Mouse (Mus musculus) cortical plate, adult 2 months (tissue): ENCODE measurements around the gene Mxi1. TPM values are rescaled to one million over a fixed set of nuclear protein-coding genes. Genes with fewer than 3 reads are reported as not detected.

Source experiments
- H3K27ac ChIP-seq: fragments of 200-500 bp; 2 replicates; pipeline ENCODE4 v1.5.1; 2012; ENCODE audit warnings: low read length, control low read depth, inconsistent platforms; ENCODE audit not compliant: insufficient read depth
- H3K4me1 ChIP-seq: fragments of 200-500 bp; 2 replicates; pipeline ENCODE4 v1.6.1; 2011; ENCODE audit warnings: low read length; ENCODE audit not compliant: control insufficient read depth, insufficient read depth
- H3K4me3 ChIP-seq: fragments of 200-500 bp; 2 replicates; pipeline ENCODE4 v1.5.1; 2011; ENCODE audit warnings: mild to moderate bottlenecking, low read length, control low read depth; ENCODE audit not compliant: insufficient read depth
- CTCF ChIP-seq: fragments of 200-500 bp; IDR thresholded peaks from 2 replicates; pipeline ENCODE4 v1.5.1; 2011; ENCODE audit warnings: mild to moderate bottlenecking, control low read depth, low read length; ENCODE audit not compliant: insufficient read depth; ENCODE audit errors: extremely low read depth
- POLR2A ChIP-seq: fragments of 200-500 bp; IDR thresholded peaks from 2 replicates; pipeline ENCODE4 v1.6.1; 2011; ENCODE audit warnings: mild to moderate bottlenecking, low read length, control low read depth; ENCODE audit not compliant: insufficient read depth; ENCODE audit errors: extremely low read depth
- polyA plus RNA-seq: library from polyadenylated mRNA; depleted of rRNA; stranded (reverse); fragments of >200 nt; gene quantifications from 2 replicates; pipeline ENCODE4 v1.2.3, GENCODE M21; 2012; rRNA removed

Mxi1 gene
- polyA plus RNA-seq, 1 experiment = 81.0 TPM

- Histone ChIP-seq H3K4me3 (no peak overlapping the region), H3K4me1 (no peaks in the 10 kb centered on the region), H3K27ac (no peak overlapping the region)
- TF ChIP-seq CTCF (peak; percentile 40), POLR2A (no peak)
Measured at GRCm38 (mm10) chr19:53419834-53420233, 109.5 kb downstream of the Mxi1 start.

- TF ChIP-seq CTCF (no peak), POLR2A (no peak)
- H3K27ac ChIP-seq = no peak overlapping the region
- peak overlapping the region; percentile 3; the same call in 1 of the 2 replicates for H3K4me3 ChIP-seq
- H3K4me1 ChIP-seq = no peaks in the 10 kb centered on the region
Measured at GRCm38 (mm10) chr19:53420924-53421582, 110.7 kb downstream of the Mxi1 start.

- H3K4me1 ChIP-seq = no peaks in the 10 kb centered on the region
- no peak for TF ChIP-seq POLR2A
- TF ChIP-seq CTCF = no peak
- no peak overlapping the region for H3K27ac ChIP-seq
- H3K4me3 ChIP-seq = no peak overlapping the region
Measured at GRCm38 (mm10) chr19:53421583-53422188, 111.4 kb downstream of the Mxi1 start.

GRCm38 (mm10) chr19:53422358-53423308 is 112.3 kb downstream of the Mxi1 start:
- TF ChIP-seq CTCF (no peak), POLR2A (no peak)
- H3K4me1 ChIP-seq = peaks cover 1% of the 10 kb centered on the region; the same call in 1 of the 2 replicates
- no peak overlapping the region for H3K27ac ChIP-seq
- H3K4me3 ChIP-seq = no peak overlapping the region

- TF ChIP-seq CTCF = no peak
- no peak for TF ChIP-seq POLR2A
Measured at GRCm38 (mm10) chr19:53423341-53423753, 113.0 kb downstream of the Mxi1 start.

GRCm38 (mm10) chr19:53423816-53424465 is 113.6 kb downstream of the Mxi1 start:
- TF ChIP-seq CTCF (no peak), POLR2A (no peak)
- H3K4me1 ChIP-seq = peaks cover 10% of the 10 kb centered on the region

More at GRCm38 (mm10) chr19:53423341-53423753, 113.0 kb downstream of the Mxi1 start:
- Histone ChIP-seq H3K4me1 (peaks cover 5% of the 10 kb centered on the region), H3K27ac (no peak overlapping the region), H3K4me3 (no peak overlapping the region)

GRCm38 (mm10) chr19:53424629-53425028 is 114.3 kb downstream of the Mxi1 start:
- TF ChIP-seq CTCF (no peak), POLR2A (no peak)
- H3K4me1 ChIP-seq = peaks cover 11% of the 10 kb centered on the region
- H3K4me3 ChIP-seq = no peak overlapping the region
- H3K27ac ChIP-seq = no peak overlapping the region

More at GRCm38 (mm10) chr19:53423816-53424465, 113.6 kb downstream of the Mxi1 start:
- Histone ChIP-seq H3K4me3 (no peak overlapping the region), H3K27ac (no peak overlapping the region)

Other genes with a start within 250 kb of the Mxi1 start
- gene Add3, start 170.1 kb upstream of the Mxi1 start, polyA plus RNA-seq = 75.3 and 76.7 TPM in 2 replicates
- not detected in 2 replicates for gene Gm10197, start 61.2 kb downstream of the Mxi1 start, polyA plus RNA-seq
- gene Smndc1, start 80.1 kb downstream of the Mxi1 start, polyA plus RNA-seq = 19.9 TPM in 2 replicates
- 10.4 and 11.8 TPM in 2 replicates for gene Dusp5, start 218.6 kb downstream of the Mxi1 start, polyA plus RNA-seq